Mouse (Mus musculus) thymus, postnatal 25 days (tissue): ENCODE measurements around the gene Phactr2.

Experiments
- DNase-seq: peaks from one replicate; pipeline ENCODE4 v3.0.0; 2022

The Phactr2 gene

GRCm38 (mm10) chr10:13388116-13388922, 85.9 kb downstream of the Phactr2 start:
- DNase-seq = no peak

GRCm38 (mm10) chr10:13384866-13385265, 89.3 kb downstream of the Phactr2 start:
- DNase-seq = no peak

GRCm38 (mm10) chr10:13377895-13378294, 96.3 kb downstream of the Phactr2 start:
- no peak for DNase-seq

- DNase-seq = no peak
These were observed 97.6 kb downstream of the Phactr2 start for GRCm38 (mm10) chr10:13376428-13377260.

GRCm38 (mm10) chr10:13375820-13376219, 98.4 kb downstream of the Phactr2 start:
- DNase-seq = no peak

- DNase-seq = no peak
These were observed 104.4 kb downstream of the Phactr2 start for GRCm38 (mm10) chr10:13369581-13370375.

GRCm38 (mm10) chr10:13364286-13364580, 110.0 kb downstream of the Phactr2 start:
- DNase-seq = no peak

- no peak for DNase-seq
These were observed 110.5 kb downstream of the Phactr2 start for GRCm38 (mm10) chr10:13363499-13364285.

- no peak for DNase-seq
These were observed 113.3 kb downstream of the Phactr2 start for GRCm38 (mm10) chr10:13360913-13361312.

GRCm38 (mm10) chr10:13359846-13360245, 114.4 kb downstream of the Phactr2 start:
- DNase-seq = no peak

GRCm38 (mm10) chr10:13358679-13359078, 115.5 kb downstream of the Phactr2 start:
- no peak for DNase-seq

- no peak for DNase-seq
These were observed 127.5 kb downstream of the Phactr2 start for GRCm38 (mm10) chr10:13346609-13347290.

- DNase-seq = no peak
These were observed 133.6 kb downstream of the Phactr2 start for GRCm38 (mm10) chr10:13340583-13340982.

- DNase-seq = no peak
These were observed 137.2 kb downstream of the Phactr2 start for GRCm38 (mm10) chr10:13336964-13337363.

- no peak for DNase-seq
These were observed 138.4 kb downstream of the Phactr2 start for GRCm38 (mm10) chr10:13335814-13336213.

GRCm38 (mm10) chr10:13335347-13335746, 138.9 kb downstream of the Phactr2 start:
- DNase-seq = no peak

- DNase-seq = no peak
These were observed 140.4 kb downstream of the Phactr2 start for GRCm38 (mm10) chr10:13333781-13334180.

GRCm38 (mm10) chr10:13332985-13333384, 141.2 kb downstream of the Phactr2 start:
- DNase-seq = no peak

- DNase-seq = no peak
These were observed 142.7 kb downstream of the Phactr2 start for GRCm38 (mm10) chr10:13331405-13332032.

- no peak for DNase-seq
These were observed 145.6 kb downstream of the Phactr2 start for GRCm38 (mm10) chr10:13328602-13329001.

- DNase-seq = no peak
These were observed 147.9 kb downstream of the Phactr2 start for GRCm38 (mm10) chr10:13326149-13326873.
